Mouse (Mus musculus) ES-CJ7 (cell line): ENCODE data around the gene Crocc.

Source experiments
- DNase-seq: peaks from one replicate; pipeline ENCODE4 v3.0.0; 2011; ENCODE audit warnings: low read depth, low spot score

The Crocc gene

GRCm38 (mm10) chr4:141020811-141021613 is 39.3 kb downstream of the Crocc start:
- DNase-seq = no peak

GRCm38 (mm10) chr4:141020220-141020619 is 40.1 kb downstream of the Crocc start:
- DNase-seq = no peak

- peak; percentile 64 for DNase-seq
These were observed 42.5 kb downstream of the Crocc start for GRCm38 (mm10) chr4:141017657-141018436.

- DNase-seq = no peak
These were observed 44.0 kb downstream of the Crocc start for GRCm38 (mm10) chr4:141016311-141016710.

- DNase-seq = no peak
These were observed 45.0 kb downstream of the Crocc start for GRCm38 (mm10) chr4:141015356-141015755.

- no peak for DNase-seq
These were observed 45.5 kb downstream of the Crocc start for GRCm38 (mm10) chr4:141014856-141015255.

- DNase-seq = no peak
These were observed 46.2 kb downstream of the Crocc start for GRCm38 (mm10) chr4:141014114-141014513.

- no peak for DNase-seq
These were observed 47.8 kb downstream of the Crocc start for GRCm38 (mm10) chr4:141012558-141012957.

GRCm38 (mm10) chr4:141011556-141012328 is 48.6 kb downstream of the Crocc start:
- DNase-seq = no peak

GRCm38 (mm10) chr4:141010941-141011429 is 49.4 kb downstream of the Crocc start:
- DNase-seq = no peak

GRCm38 (mm10) chr4:141010526-141010925 is 49.8 kb downstream of the Crocc start:
- no peak for DNase-seq

- no peak for DNase-seq
These were observed 50.2 kb downstream of the Crocc start, which contains the start of gene Mfap2 for GRCm38 (mm10) chr4:141010118-141010517. TSS of gene Mfap2 (plus strand) at chr4:141010418.

GRCm38 (mm10) chr4:141008028-141008427 is 52.3 kb downstream of the Crocc start:
- no peak for DNase-seq

- peak; percentile 30 for DNase-seq
These were observed 54.4 kb downstream of the Crocc start for GRCm38 (mm10) chr4:141005983-141006382.

GRCm38 (mm10) chr4:140996812-140997211 is 63.5 kb downstream of the Crocc start:
- no peak for DNase-seq

GRCm38 (mm10) chr4:140995811-140996210 is 64.5 kb downstream of the Crocc start:
- DNase-seq = no peak

- no peak for DNase-seq
These were observed 66.5 kb downstream of the Crocc start for GRCm38 (mm10) chr4:140993846-140994245.

GRCm38 (mm10) chr4:140992215-140992614 is 68.1 kb downstream of the Crocc start:
- DNase-seq = no peak

GRCm38 (mm10) chr4:140989447-140989846 is 70.9 kb downstream of the Crocc start:
- DNase-seq = no peak

- no peak for DNase-seq
These were observed 71.6 kb downstream of the Crocc start for GRCm38 (mm10) chr4:140988706-140989290.

GRCm38 (mm10) chr4:140987476-140987875 is 72.9 kb downstream of the Crocc start:
- no peak for DNase-seq
